Mouse (Mus musculus): ENCODE measurements at regions not wholly inside any gene's neighbourhood (a gene's known extent, or its start where the extent isn't known, plus 50 kb on each side); places are given as distances from the start of the nearest gene placed in this dataset.

DNA sequence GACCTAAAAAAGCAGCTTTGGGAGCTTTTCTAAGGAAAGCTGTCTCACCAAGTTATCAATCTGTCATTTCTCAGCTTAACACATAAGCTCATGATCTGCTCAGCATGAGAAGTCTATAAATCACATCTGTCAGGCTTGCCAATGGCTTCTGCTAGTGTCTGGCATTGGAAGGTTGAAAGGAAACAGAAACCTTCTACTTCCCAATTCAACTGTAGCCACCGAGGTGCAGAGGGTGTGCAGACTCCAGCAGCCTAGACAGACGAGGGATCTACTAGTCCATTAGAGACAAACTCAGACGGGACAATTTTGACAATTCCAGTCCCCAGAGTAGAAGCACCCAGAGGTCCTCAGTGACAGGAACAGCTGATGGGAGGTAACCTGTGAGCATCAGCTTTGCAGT, 103.0 kb downstream of the Nab1 start:
- no peaks in the 10 kb centered on the region for H3K9me3 ChIP-seq (replicated peaks)
- 70% methylated on average over 3 of the region's 3 CpGs for WGBS
- no peak overlapping the region for H3K4me3 ChIP-seq (replicated peaks)

DNA sequence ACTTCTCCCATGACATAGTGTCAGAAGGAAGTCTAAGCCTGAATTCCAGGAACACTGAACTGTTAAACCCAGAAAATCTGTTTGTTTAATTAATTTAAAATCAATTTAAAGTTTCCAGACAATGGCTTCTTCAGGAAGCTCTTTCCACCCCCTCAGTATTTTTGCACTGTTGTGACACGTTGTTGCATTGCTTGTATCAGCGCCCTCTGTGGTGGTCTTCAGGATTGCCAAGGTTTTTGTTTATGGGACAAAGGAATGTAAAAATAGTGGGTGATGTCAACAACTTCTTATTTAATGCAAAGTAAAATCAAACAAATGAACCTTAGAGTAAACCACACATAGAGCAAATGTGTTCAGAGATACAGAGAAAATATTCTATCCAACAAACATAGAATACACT, 107.5 kb downstream of the Nab1 start:
- no peak overlapping the region for H3K27ac ChIP-seq (replicated peaks)
- no peaks in the 10 kb centered on the region for H3K9me3 ChIP-seq (replicated peaks)
- H3K4me2 ChIP-seq: no peak overlapping the region
- H3K27me3 ChIP-seq (replicated peaks): no peaks in the 10 kb centered on the region
- H3K4me3 ChIP-seq (replicated peaks): no peak overlapping the region
- H3K9ac ChIP-seq (replicated peaks): no peak overlapping the region
- 47% methylated on average over 2 of the region's 2 CpGs for WGBS
- no peaks in the 10 kb centered on the region for H3K4me1 ChIP-seq
- H3K36me3 ChIP-seq: no peaks in the 10 kb centered on the region
- no peak for ATAC-seq (ENCODE audit: low FRiP score)

More for the DNA sequence above, 103.0 kb downstream of the Nab1 start:
- Histone ChIP-seq H3K36me3 (no peaks in the 10 kb centered on the region), H3K27me3 (replicated peaks) (no peaks in the 10 kb centered on the region), H3K4me1 (no peaks in the 10 kb centered on the region), H3K4me2 (no peak overlapping the region), H3K9ac (replicated peaks) (no peak overlapping the region), H3K27ac (replicated peaks) (no peak overlapping the region)
- ATAC-seq (ENCODE audit: low FRiP score): no peak

DNA sequence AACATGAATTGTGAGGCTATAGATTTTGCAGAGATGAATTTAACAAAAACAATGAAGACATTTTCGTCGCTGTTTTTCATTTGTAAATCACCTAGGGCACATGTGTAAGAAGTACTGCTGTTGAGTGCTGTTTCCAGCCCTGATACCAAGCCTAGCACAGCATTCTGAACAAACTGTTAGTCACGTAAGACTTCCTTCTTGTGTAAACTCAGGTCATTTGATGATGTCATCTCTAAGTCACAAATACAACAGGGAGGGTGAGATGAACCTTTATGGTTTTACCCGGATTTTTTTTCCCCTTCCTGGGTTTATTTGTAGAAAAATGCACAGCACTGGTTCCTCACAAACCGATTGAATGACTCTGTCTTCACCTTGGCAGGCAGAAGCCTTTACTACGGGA, 111.6 kb downstream of the Nab1 start:
- Histone ChIP-seq H3K36me3 (no peaks in the 10 kb centered on the region), H3K9me3 (replicated peaks) (no peaks in the 10 kb centered on the region), H3K4me3 (replicated peaks) (no peak overlapping the region), H3K27me3 (replicated peaks) (no peaks in the 10 kb centered on the region), H3K4me2 (no peak overlapping the region), H3K9ac (replicated peaks) (no peak overlapping the region), H3K27ac (replicated peaks) (no peak overlapping the region), H3K4me1 (no peaks in the 10 kb centered on the region)
- WGBS: 79% methylated on average over 6 of the region's 6 CpGs
- no peak for ATAC-seq (ENCODE audit: low FRiP score)

DNA sequence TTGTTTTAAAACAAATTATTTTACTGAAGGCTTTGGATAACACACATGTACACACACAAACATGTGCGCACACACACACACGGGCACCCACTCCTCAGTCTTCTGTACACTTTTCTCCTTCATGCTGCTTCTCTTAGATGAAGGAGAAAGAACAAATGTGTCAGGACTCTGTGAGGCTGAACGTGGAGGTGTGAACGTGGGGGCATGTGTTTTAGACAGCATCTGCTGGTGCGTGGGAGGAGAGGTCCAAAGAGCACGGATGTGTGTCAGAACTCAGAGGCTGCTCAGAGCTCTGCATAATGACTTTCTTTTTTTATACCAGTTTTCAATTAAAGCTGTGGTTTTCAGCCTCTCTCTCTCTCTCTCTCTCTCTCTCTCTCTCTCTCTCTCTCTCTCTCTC, 112.4 kb downstream of the Nab1 start:
- Histone ChIP-seq H3K36me3 (no peaks in the 10 kb centered on the region), H3K9ac (replicated peaks) (no peak overlapping the region), H3K9me3 (replicated peaks) (no peaks in the 10 kb centered on the region), H3K27ac (replicated peaks) (no peak overlapping the region), H3K27me3 (replicated peaks) (no peaks in the 10 kb centered on the region), H3K4me2 (no peak overlapping the region), H3K4me1 (no peaks in the 10 kb centered on the region), H3K4me3 (replicated peaks) (no peak overlapping the region)
- ATAC-seq (ENCODE audit: low FRiP score): no peak
- WGBS: 73% methylated on average over 6 of the region's 6 CpGs

DNA sequence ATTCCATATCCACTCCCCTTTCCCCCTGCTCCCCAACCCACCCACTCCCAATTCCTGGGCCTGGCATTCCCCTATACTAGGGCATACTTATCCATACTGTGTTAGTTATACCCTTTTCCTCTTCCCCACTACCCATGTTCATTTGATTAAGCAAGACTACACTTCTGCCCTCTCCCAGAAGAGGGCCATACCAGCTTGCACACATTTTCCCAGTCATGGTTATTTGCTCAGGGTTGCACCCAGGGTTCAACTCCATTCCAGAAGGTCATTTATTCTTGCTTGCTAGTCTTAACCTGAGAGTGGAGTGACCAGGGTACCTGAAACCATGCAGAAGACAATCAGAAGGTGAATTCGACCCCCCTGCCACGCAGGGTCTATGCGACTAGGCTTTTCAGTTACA, 113.4 kb downstream of the Nab1 start:
- H3K4me1 ChIP-seq: no peaks in the 10 kb centered on the region
- 86% methylated on average over 3 of the region's 3 CpGs for WGBS
- no peak overlapping the region for H3K4me2 ChIP-seq
- H3K27ac ChIP-seq (replicated peaks): no peak overlapping the region
- no peak overlapping the region for H3K4me3 ChIP-seq (replicated peaks)
- ATAC-seq (ENCODE audit: low FRiP score): no peak
- no peaks in the 10 kb centered on the region for H3K9me3 ChIP-seq (replicated peaks)
- H3K36me3 ChIP-seq: no peaks in the 10 kb centered on the region
- H3K9ac ChIP-seq (replicated peaks): no peak overlapping the region
- no peaks in the 10 kb centered on the region for H3K27me3 ChIP-seq (replicated peaks)

DNA sequence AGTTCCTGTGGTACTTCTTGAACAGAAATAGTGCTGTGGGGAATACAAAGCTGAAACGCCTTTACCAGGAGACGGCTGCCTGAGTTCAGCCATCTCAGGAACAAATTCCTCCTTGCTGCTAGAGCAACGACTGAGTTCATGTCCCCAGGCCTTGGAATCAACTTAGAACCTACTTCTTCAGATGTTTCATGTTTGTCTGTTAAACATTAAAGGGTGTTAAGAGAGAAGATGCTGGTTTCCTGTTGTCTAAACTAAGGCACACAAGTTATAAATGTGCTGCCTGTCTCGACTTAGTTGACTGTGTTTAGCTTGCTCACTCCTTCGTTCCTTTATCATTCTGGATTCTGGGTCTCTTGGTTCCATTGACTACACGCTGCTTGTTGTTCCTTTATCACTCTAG, 125.2 kb downstream of the Nab1 start:
- Histone ChIP-seq H3K27me3 (replicated peaks) (no peaks in the 10 kb centered on the region), H3K4me2 (no peak overlapping the region), H3K9me3 (replicated peaks) (no peaks in the 10 kb centered on the region), H3K4me3 (replicated peaks) (no peak overlapping the region), H3K27ac (replicated peaks) (no peak overlapping the region), H3K4me1 (no peaks in the 10 kb centered on the region), H3K9ac (replicated peaks) (no peak overlapping the region), H3K36me3 (no peaks in the 10 kb centered on the region)
- ATAC-seq (ENCODE audit: low FRiP score): no peak
- WGBS: 84% methylated on average over 6 of the region's 6 CpGs

DNA sequence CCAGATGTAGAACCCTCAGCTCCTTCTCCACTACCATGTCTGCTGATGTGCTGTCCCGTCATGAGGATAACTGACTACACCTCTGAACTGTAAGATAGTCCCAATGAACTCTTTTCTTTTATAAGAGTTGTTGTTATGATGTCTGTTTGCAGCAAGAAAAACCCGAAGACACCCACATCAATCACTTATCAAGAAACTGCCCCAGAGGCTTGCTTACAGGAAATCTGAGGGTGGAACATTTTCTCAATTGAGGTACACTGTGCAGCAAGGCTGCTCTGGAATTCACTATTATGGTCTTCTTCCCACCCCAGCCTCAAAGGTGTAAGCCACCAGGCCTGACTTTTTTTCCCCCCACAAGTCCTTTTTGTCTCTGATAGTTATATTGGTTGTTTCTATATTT, 125.8 kb downstream of the Nab1 start:
- WGBS: 87% methylated on average over 2 of the region's 2 CpGs
- H3K4me3 ChIP-seq (replicated peaks): no peak overlapping the region
- no peak overlapping the region for H3K27ac ChIP-seq (replicated peaks)
- no peaks in the 10 kb centered on the region for H3K4me1 ChIP-seq
- H3K36me3 ChIP-seq: no peaks in the 10 kb centered on the region
- no peak for ATAC-seq (ENCODE audit: low FRiP score)
- no peaks in the 10 kb centered on the region for H3K27me3 ChIP-seq (replicated peaks)
- no peaks in the 10 kb centered on the region for H3K9me3 ChIP-seq (replicated peaks)
- no peak overlapping the region for H3K9ac ChIP-seq (replicated peaks)
- no peak overlapping the region for H3K4me2 ChIP-seq

DNA sequence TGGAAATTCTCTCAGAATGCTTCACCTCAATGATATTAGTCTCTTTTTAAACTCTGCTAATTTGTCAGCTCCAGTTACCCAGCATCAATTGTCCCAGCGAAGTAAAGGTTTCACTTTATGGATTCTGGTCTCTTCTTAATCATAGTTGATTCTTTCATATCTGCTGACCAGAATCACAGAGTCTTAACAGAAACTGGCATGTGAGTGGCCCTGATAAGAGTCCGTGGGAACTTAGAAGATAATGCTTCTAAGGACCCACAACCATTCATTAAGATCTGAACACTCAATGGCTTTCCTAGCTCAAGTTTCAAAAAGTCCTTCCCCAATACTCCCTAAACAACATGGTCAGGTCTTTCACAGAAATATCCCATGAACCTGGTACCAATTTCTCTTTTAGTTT, 126.7 kb downstream of the Nab1 start:
- Histone ChIP-seq H3K4me3 (replicated peaks) (no peak overlapping the region), H3K36me3 (no peaks in the 10 kb centered on the region), H3K27ac (replicated peaks) (no peak overlapping the region), H3K4me2 (no peak overlapping the region), H3K9me3 (replicated peaks) (no peaks in the 10 kb centered on the region), H3K9ac (replicated peaks) (no peak overlapping the region), H3K27me3 (replicated peaks) (no peaks in the 10 kb centered on the region), H3K4me1 (no peaks in the 10 kb centered on the region)
- ATAC-seq (ENCODE audit: low FRiP score): no peak
- 91% methylated on average over 2 of the region's 2 CpGs for WGBS

DNA sequence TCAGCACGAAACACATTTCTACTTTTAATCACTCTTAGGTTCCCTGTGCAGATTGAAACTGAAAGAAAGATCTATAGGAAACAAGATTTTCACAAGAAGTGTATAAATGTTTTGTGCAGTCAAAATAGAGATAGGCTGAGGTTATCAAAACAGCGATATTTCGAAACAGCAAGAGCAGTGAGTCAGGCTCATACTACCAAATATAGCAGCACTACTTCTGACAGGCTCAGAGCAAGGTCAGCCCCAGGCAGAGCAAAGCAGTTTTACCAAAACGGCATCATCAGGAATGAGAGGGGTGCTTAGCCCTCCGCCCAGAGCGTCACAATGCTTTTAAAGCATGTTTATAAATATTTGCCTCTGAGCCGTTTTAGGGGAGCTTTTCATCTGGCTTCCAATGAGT, 133.4 kb upstream of the Gls start:
- no peak for ATAC-seq (ENCODE audit: low FRiP score)
- H3K4me2 ChIP-seq: no peak overlapping the region
- 87% methylated on average over 7 of the region's 7 CpGs for WGBS

DNA sequence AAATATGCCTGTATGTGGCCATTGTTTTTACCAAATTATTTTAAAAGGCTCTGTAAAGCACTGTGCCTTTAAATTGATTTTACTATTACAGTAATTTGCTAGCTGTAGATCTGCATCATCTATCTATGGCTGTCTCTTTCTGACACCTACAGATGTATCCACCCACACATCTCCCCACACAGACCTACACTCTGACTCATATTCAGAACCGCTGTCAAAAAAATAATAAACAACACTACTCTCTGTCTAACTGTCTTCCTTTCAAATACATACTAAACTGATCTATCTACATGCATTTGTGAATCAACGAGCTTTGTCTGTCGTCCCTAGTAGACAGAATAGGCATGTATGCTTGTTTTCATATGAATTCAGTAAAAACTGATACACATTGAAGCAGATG, 130.6 kb upstream of the Gls start:
- H3K4me2 ChIP-seq: no peak overlapping the region
- H3K4me3 ChIP-seq (replicated peaks): no peak overlapping the region
- WGBS: 83% methylated on average over 3 of the region's 3 CpGs
- H3K36me3 ChIP-seq: no peaks in the 10 kb centered on the region
- H3K4me1 ChIP-seq: no peaks in the 10 kb centered on the region
- no peak for ATAC-seq (ENCODE audit: low FRiP score)
- H3K9ac ChIP-seq (replicated peaks): no peak overlapping the region
- H3K9me3 ChIP-seq (replicated peaks): no peaks in the 10 kb centered on the region
- H3K27ac ChIP-seq (replicated peaks): no peak overlapping the region
- no peaks in the 10 kb centered on the region for H3K27me3 ChIP-seq (replicated peaks)

More for the DNA sequence above, 133.4 kb upstream of the Gls start:
- no peaks in the 10 kb centered on the region for H3K36me3 ChIP-seq
- H3K4me1 ChIP-seq: no peaks in the 10 kb centered on the region
- no peaks in the 10 kb centered on the region for H3K27me3 ChIP-seq (replicated peaks)
- no peak overlapping the region for H3K4me3 ChIP-seq (replicated peaks)
- H3K27ac ChIP-seq (replicated peaks): no peak overlapping the region
- no peaks in the 10 kb centered on the region for H3K9me3 ChIP-seq (replicated peaks)
- H3K9ac ChIP-seq (replicated peaks): no peak overlapping the region

DNA sequence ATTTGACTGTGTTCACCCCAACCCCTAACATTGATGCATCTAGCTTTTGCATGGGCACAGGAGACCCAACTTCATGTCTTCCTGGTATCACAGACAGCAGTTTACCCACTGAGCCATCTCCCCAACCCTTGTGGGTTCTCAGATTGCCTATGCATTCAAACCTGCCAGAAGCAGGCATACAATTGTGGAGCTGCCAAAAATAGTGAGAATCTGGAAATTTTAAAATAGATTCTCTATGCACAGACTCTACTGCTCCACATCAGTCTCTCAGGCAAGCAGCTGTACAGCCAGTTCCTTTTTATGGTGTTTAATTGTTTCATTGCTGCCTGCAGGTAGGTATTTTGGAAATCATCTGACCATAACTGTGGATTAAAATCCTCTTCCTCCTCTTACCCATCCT, 129.9 kb upstream of the Gls start:
- no peak overlapping the region for H3K9ac ChIP-seq (replicated peaks)
- H3K36me3 ChIP-seq: no peaks in the 10 kb centered on the region
- no peaks in the 10 kb centered on the region for H3K9me3 ChIP-seq (replicated peaks)
- ATAC-seq (ENCODE audit: low FRiP score): no peak
- H3K4me2 ChIP-seq: no peak overlapping the region
- H3K27ac ChIP-seq (replicated peaks): no peak overlapping the region
- H3K27me3 ChIP-seq (replicated peaks): no peaks in the 10 kb centered on the region
- no peak overlapping the region for H3K4me3 ChIP-seq (replicated peaks)
- no peaks in the 10 kb centered on the region for H3K4me1 ChIP-seq

DNA sequence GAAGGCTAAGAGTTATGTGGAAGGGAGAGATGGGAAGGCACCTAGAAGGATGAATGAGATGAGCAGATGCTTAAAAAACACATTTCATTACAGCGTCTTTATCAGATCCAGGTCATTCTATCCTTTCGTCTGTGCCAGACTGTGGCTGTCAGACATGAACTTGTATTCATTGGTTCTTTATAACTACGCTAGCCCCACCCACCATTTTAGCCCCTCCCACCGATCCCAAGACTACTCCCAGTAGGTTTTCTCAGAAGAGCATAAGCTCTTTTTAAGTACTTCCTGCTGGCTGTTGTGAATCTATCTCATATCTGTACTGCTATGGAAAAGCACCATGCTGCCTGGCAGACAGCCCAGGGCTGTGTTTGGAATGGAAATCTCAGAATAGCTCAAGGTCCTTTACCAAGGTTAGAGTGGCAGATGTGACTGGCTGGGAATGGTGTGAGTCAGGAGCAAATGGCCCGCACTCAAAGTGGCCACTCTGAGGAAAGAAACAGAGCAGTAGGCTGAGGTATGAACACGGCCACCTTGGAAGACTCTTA, 121.1 kb upstream of the Gls start:
- Histone ChIP-seq H3K27me3 (replicated peaks) (no peaks in the 10 kb centered on the region), H3K4me1 (no peaks in the 10 kb centered on the region), H3K9me3 (replicated peaks) (no peaks in the 10 kb centered on the region), H3K9ac (replicated peaks) (no peak overlapping the region), H3K4me3 (replicated peaks) (no peak overlapping the region), H3K36me3 (no peaks in the 10 kb centered on the region), H3K4me2 (no peak overlapping the region), H3K27ac (replicated peaks) (no peak overlapping the region)
- 89% methylated on average over 6 of the region's 6 CpGs for WGBS
- no peak for ATAC-seq (ENCODE audit: low FRiP score)

DNA sequence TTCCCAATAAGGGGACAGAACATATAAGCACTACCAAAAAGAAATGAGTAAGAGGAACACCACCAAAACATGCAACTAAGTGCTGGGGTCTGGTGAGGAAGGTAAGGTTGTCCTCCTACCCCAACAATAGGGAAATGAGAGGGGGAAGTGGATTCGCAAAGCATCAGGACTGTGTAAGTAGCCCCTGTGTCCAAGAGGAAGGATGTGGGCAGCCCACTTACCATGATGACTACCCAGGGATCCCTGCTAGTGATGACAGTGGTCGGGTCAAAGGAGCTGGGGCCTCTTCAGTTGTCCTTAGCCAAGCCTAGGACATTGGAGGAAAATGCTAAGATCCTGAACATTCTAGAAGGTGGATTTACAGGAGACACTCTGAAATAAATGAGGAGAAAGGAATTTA, 109.1 kb upstream of the Gls start:
- WGBS: 86% methylated on average over 2 of the region's 2 CpGs
- no peak for ATAC-seq (ENCODE audit: low FRiP score)

More for the DNA sequence above, 109.1 kb upstream of the Gls start:
- no peak overlapping the region for H3K27ac ChIP-seq (replicated peaks)
- no peak overlapping the region for H3K4me2 ChIP-seq
- H3K9ac ChIP-seq (replicated peaks): no peak overlapping the region
- no peaks in the 10 kb centered on the region for H3K36me3 ChIP-seq
- no peaks in the 10 kb centered on the region for H3K27me3 ChIP-seq (replicated peaks)
- H3K9me3 ChIP-seq (replicated peaks): no peaks in the 10 kb centered on the region
- H3K4me3 ChIP-seq (replicated peaks): no peak overlapping the region
- no peaks in the 10 kb centered on the region for H3K4me1 ChIP-seq
